Mouse (Mus musculus): Measurements from ENCODE around the gene Hspa4.

GRCm38 (mm10) chr11:53337684-53338083 lies 37.4 kb upstream of the Hspa4 start:
- TF ChIP-seq CTCF (IDR thresholded peaks at IDR 0.05; ENCODE audit: borderline replicate concordance, insufficient read depth, low read length) = no peak
- TF ChIP-seq POLR2A (IDR thresholded peaks at IDR 0.05; ENCODE audit: low read depth, low read length) = no peak

Data from embryonic fibroblast, embryonic 13.5 days (primary cell).